Mouse (Mus musculus) CD4-positive, CD25-positive, alpha-beta regulatory T cell, adult 4 months (primary cell): ENCODE results near the gene Prss41. TPM values are rescaled to one million over a fixed set of nuclear protein-coding genes. Genes with fewer than 3 reads are reported as not detected.
"Not testable (repeated sequence)": the region's sequence is repeated elsewhere in the genome, so short reads cannot be mapped to it uniquely, and the experiment has no call there.

ENCODE experiments used
- ATAC-seq: one replicate; pipeline ENCODE4 v1.8.0; 2017
- polyA plus RNA-seq, 2 experiments: library from polyadenylated mRNA; unstranded; fragments of 100-300 nt; shearing (Covaris generic); gene quantifications; one replicate each; pipeline ENCODE4 v1.2.1; 2017

Prss41 gene
- 1 to 10 TPM; 5.6 to 5.7 TPM for polyA plus RNA-seq

DNA sequence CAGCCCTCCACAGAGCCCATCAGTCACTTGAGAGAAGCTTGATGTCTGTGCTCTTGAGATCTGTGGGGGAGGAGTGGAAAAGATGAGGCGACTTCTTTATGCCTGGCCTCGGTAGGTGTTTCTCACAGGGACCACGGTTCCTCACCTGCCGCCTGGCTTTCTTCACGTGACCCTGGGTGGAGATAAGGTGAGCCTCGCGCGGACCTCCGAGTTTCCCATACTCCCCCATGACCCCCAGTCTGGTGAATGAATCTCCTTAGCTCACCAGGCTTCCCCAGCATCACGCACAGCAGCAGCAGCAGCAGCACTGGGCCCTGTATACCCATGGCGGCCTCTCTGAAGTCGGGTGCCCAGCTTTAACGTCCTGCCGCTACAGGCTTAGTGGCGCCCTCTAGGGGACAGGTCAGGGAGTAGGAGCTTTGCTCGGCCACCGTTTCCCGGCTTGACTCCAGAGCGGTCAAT, at the start of gene Prss41, which contains the start of gene Prss32:
TSS of gene Prss41 (minus strand) at position 361 of the 462 bp plus-strand sequence.
TSS of gene Prss32 (plus strand) at position 44 of the 462 bp plus-strand sequence.
- peak; percentile 82 for ATAC-seq

DNA sequence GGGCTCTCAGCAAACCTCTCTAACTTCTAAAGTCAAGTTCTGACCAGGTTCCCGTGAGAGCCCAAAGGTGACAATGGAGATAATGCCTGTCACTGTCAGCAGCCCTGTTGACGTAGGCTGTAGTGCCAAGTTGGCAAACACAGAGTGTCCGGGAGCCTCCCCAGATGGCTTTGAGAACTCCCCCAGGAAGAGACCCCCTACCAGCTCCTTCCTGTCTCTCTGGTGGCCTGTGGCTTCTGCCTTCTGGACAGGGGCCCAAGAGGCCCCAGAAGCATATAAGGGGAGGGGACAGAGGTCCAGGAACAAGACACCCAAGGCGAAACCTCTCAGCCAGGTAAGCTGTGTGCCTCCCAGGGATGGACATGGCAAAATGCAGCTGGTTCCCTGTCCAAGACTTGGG, 36.6 kb upstream of the Prss41 start, which contains the start of the genes Dcpp1 and Dcpp2:
TSS of gene Dcpp1 (plus strand) at position 301 of the 400 bp plus-strand sequence.
TSS of gene Dcpp2 (plus strand) at position 305 of the 400 bp plus-strand sequence.
- ATAC-seq, result not testable (repeated sequence)

DNA sequence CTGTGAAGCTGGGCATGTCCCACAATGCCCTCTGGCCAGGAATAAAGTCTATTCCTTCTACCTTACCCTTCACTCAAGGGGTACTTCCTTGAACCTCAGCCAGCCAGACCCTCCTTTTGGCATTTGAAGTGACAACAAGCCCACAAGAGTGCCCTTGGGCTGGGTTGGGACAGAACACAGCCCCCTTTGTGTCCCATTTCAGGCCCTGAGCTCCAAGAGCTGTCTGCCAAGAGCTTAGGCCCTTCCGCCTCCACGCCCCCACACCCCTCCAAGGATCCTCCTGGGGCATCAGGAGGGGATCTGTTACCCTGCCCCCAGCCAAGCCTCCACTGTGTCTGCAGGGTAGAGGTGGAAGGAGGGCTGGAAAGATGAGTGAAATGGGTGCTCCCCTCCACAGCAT, 33.2 kb upstream of the Prss41 start:
- no peak for ATAC-seq

DNA sequence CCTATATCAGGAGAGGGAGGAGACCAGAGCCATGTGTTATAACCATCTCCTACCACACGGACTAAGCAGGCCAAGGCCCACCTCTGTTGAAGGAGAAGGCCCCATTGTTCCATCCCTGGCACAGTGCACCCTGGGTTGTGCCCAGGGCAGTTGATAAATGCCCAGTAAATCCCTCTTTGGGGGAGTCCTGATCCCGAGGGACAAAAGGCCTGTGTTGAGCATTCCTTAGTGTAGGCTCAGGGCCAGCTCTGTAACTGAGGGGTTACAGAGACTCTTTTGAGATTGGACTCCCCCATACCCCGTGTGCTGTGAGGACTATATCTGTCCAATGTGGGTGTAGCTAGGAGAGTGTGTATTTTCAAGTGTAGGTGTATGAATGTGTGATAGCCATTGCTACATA, 32.8 kb upstream of the Prss41 start:
- ATAC-seq, result no peak

DNA sequence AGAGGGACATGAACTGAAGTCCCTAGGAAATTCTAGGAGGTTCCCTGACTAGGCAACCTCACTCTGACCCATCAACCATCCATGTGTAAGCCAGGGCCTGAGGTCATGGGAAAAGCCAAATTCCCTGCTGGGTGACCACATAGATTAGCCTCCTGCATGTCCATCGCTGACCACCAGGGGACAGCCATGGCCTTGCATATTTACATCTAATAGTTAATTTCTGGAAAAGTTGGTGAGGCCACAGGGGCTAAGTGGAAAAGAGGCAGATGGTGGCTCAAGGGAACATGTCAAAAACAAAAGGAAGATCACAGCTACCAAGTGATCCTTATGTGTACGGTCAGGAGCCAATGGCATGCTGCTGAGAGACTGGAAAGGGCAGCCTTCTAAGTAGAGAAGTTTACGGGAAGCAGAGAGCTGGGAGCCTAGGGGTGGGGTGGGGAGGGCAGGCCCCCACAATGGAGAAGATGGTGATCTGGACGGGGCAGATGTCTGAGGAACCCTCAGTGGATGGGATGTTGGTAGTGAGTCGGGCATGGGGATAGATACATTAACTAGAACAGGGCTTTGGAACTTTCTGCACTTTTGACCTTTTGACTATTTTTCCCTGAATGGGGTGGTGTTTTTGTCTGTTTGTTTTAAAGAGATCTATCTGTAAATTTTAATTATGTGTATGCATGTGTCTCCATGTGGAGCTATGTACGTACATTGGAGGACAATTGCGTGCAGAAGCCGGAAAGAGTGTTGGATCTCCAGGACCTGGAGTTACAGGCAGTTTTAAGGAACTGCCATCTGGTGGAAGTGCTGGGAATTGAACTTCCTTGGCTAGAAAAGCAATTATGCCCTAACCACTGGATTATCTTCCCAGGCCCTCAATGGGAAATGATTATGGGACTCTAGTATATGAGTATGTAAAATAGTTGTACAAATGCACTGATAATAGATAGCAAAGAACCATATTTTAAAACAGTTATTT, 30.2 kb upstream of the Prss41 start:
- no peak for ATAC-seq

DNA sequence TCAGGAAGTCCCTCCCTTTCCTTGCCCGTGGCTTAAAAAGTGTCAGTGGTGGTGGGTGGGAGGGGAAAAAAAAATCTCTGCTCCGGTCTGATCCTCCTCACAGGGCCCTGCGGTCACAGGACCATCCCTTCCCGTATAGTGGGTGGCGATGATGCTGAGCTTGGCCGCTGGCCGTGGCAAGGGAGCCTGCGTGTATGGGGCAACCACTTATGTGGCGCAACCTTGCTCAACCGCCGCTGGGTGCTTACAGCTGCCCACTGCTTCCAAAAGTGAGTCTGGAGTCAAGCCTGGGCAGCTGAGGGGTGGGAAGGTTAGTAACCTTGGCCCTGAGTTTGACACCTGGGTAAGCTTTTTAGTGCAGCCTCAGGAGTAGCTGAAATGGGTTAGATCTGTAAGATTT, 24.5 kb upstream of the Prss41 start:
- ATAC-seq, result no peak

DNA sequence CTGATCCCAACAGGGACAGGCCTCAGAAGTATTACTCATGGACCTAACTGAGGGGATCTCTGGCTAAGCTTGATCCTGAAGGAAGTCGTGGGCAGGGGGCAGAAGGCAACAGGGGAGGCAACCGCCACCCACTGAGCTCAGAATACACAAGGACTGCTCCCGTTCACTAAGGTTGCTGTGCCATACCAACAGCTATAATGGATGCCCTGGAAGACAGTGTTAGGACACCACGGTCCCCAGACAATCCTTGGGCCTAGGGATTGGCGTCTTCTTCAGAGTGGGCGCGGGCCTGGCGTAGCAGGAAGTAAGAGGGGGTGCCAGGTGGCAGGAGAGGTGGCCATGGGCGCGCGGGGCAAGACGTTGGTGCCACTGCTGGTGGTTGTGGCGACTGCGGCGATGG, 23.8 kb upstream of the Prss41 start, which contains the start of gene Prss21:
TSS of gene Prss21 (plus strand) at position 301 of the 400 bp plus-strand sequence.
- ATAC-seq, result no peak

DNA sequence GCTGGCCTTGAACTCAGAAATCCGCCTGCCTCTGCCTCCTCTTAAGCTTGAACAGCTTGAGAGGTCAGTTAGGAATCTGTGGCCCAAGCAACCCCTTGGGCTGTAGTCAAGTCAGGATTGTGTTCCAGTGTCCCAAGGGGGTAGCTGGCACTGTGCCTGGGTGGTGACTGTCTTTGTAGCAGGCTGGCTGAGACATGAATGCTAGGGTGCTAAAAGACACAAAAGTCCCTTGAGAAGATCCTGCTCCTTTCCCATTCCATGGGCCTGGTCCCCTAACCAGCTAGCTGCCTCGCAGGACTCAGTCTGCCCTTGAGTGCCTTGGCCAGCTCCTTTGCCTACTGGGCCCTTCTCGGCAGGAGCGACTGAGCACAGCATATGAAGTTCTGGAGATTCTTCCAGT, 19.0 kb upstream of the Prss41 start:
- ATAC-seq, result no peak

DNA sequence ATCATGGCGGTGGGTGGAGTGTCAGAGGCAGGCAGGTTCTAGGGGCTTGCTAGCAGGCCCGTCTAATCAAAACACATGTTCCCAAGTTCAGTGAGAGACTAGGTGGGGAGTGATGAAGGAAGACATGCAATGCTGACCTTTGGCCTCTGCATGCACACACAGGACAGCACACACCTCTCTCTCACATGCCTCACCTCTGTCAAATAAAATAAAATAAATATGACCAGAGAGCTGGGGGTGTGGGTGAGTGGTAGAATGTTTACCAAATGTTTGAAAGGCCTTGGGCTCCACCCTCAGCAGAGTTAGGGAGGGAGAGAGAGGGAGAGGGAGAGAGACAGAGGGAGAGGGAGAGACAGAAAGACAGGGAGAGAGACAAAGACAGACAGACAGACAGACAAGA, 13.9 kb upstream of the Prss41 start:
- ATAC-seq, result no peak

DNA sequence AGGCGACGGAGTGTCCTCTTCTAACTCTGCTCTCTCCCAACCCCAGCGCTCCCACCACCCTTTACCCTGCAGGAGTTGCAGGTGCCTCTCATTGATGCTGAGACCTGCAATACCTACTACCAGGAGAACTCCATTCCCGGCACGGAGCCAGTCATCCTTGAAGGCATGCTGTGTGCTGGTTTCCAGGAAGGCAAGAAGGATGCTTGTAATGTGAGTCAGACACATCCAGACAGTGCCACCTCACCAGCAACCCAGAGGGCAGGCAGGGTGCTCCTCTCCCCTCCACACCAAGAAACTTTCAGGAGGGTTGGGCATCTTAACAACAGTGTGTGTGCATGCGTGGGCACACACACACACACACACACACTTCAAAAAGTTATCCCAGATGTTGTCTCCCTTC, 13.2 kb upstream of the Prss41 start:
- ATAC-seq, result no peak

DNA sequence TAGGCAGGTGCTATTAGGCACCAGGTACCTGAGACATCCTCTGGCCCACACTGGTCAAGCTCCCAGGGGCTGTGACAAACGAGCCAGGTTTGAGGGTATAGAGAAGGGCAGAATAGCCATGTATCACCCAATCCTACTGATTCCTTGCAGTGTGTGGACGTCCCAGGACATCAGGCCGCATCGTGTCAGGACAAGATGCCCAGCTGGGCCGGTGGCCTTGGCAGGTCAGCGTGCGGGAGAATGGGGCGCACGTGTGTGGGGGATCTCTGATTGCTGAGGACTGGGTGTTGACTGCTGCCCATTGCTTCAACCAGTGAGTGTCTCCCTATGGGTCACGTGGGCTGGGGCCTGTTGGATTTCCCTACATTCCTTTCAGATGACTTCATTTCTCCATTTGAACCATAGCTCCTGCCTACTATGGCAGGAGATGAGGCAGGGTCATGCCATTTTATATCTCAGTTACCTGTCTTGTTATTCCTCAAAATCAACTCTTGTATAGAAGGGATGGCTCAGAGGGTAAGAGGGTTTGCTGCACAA, 10.3 kb upstream of the Prss41 start:
- ATAC-seq, result no peak

DNA sequence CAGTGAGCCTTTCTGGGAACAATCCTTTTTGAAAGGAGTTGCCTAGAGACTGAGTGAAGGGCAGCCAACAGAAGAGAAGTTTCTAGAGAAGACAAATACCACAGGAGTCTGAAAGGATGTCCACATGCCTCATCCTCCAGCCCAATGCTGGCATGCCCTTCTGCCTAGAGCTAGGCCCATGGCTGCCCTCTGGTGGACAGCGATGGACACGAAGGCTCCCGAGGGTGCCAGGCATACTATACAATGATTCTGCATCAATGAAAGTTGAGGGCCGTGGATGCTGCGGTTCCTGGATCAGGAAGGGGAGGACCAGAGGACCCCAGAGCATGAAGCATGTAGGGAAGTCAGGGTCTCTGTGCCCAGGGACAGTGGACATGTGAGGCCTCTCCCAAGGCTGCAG, 9.3 kb upstream of the Prss41 start:
- peak; percentile 49 for ATAC-seq

DNA sequence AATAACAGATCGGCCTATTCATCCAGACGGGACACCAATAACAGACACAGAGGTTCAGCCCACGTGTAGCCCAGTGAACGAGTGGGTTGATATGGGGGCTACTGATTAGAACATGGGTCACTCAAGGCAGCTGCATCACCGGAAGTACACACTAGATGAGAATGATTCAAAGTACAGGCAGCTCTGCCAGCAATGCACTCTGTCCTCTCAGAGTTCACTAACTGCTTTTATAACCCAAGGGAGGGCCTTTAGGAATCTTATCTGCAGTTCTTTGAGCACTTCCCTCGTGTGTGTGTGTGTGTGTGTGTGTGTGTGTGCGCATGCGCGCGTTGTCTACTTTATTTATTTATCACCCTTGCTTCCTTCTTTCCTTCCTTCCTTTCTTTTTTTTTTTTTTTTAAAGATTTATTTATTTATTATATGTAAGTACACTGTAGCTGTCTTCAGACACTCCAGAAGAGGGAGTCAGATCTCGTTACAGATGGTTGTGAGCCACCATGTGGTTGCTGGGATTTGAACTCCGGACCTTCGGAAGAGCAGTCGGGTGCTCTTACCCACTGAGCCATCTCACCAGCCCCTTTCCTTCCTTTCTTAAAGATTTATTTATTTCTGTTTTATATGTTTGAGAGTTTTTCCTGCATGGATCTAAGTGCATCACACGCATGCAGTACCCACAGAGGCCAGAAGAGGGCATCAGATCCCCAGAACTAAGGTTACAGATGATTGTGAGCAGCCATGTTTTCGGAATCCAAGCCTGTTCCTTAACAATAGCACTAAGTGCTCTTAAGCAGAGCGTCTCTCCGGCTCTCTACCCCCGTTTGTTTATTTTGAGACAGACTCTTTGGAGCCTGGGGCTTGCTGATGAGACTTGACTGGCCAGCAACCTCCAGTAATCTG, 7.1 kb upstream of the Prss41 start:
- ATAC-seq, result no peak

DNA sequence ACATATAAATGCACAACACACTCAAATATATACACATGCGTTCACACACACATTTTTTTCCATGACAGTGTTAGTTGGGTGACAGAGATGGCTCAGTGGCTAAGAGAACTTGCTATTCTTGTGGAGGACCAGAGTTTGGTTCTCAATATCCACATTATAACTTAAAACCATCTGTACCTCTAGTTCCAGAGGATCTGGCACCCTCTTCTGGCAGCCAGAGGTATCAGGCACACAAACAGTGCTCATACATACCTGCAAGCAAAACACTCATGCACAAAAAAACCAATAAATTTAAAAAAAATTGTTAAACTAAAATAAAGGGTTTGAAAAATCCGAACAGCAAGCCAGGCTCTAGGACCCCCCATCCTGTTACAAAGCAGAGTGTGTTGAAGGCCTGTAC, 6.1 kb upstream of the Prss41 start:
- no peak for ATAC-seq

DNA sequence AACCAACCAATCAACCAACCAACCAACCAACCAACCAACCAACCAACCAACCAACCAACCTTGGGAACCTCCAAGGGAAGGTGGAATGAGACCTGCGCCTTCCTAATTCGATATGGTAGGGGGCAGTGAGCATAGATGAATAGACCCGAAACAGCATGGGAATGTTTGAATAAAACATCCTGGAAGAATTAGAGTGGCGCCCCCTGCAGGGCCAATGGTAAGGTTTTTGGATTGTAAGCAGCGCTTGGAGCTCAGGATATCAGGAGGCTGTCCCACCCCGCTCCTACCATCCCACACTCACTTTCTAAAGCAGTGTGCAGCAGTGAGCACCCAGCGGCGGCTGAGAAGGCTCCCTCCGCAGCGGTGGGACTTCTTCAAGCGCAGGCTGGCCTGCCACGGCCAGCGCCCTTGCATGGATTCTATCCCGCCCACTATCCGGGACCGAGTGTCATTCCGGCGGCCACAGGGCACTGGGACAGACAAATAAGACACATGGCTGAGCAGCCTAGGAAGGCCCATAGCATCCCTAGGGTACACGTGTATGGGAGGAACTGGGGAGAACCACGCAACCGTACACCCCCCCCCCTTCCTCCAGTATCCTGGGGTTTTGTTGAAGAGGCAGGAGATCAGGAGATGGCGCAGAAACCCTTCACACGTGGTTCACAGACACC, 696 bp downstream of the Prss41 start:
- ATAC-seq, result no peak

DNA sequence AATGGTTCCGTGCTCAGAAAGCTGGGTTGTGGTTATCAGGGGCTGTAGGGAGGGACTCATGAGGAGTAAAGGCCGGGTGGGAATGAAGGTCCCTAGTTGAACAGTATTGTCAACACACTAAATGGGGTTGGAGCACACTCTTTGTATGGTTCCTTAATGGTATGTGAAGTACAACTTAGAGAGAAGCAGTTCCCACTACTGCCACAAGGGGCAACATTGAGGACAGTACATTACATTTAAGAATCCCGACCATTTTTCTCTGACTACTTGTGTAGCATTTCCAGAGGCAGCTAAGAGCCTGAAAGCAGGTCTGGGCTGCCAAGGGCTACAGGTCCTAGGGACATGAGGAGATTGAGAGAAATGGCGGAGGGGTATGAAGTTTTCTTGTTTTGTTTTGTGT, 2.8 kb downstream of the Prss41 start:
- peak; percentile 69 for ATAC-seq

DNA sequence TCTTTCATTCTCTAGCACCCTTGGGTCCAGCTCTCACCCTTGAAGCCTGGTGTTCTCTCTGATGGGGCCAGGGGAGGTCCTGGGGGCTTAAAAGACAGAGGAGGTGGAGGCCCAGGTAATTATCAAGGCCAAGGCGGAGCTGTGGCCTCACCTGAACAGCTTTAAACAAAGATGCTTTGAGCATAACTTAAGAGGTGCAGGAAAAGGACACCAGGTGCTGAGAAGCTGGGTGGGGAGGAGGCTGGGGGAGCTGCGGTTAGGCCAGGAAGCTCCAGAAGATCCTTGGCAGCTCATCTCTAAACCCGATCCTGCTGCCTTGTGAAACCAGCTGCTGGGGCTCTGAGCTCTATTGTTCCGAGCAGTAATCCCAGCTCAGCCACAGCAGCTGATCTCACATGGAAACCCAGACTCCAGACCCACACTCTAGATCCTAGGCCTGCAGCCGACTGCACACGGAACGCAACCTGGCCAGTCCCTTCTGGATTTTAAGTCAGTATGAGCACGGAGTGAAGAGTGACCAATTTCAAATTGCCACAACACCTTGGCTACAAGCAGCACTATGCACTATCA, 7.9 kb downstream of the Prss41 start, which contains the start of gene Prss33:
TSS of gene Prss33 (minus strand) at position 51 of the 570 bp plus-strand sequence.
- no peak for ATAC-seq

DNA sequence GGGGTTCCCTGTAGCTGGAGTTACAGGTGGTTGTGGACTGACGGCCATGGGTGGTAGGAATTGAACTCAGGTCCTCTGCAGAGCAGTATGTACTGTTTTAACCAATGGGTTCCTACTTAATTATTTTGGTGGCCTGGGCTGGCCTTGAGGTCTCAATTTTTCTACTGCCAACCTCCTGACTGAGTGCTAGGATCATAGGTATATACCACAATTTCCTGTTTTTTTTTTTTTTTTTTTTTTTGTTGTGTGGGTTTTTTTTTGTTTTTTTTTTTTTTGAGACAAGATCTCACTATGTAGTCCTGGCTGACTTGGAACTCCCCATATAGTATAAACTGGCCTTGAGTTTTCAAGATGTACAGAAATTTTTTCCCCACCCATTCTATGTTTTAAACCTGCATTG, 12.8 kb downstream of the Prss41 start:
- ATAC-seq, result no peak

DNA sequence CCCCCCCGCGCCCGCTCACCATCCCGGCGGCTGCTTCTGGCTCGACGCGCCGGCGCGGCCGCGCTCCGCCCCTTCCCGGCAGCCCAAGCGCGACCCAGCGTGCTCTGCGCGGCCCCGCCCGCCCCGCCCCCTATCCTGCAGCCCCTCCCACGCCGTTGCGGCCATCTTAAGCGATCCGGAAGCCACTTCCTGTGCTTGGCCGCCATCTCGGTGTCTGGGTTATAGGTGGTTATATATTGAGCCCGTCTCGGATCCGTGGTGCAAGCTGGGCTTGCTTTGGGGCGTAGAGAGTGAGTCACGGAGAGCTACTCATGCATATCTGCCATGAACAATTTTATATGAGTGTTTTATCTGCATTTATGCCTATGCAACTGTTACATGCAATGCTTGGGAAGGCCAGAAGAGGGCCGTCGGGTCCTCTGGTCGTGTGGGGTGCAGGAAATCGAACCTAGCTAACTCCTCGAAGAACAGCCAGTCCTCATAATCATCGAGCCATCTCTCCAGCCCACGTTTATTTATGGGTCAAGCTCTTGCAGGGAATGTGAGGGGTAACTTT, 14.8 kb downstream of the Prss41 start, which contains the start of gene Elob:
TSS of gene Elob (minus strand) at position 73 of the 556 bp plus-strand sequence.
- peak; percentile 84 for ATAC-seq

DNA sequence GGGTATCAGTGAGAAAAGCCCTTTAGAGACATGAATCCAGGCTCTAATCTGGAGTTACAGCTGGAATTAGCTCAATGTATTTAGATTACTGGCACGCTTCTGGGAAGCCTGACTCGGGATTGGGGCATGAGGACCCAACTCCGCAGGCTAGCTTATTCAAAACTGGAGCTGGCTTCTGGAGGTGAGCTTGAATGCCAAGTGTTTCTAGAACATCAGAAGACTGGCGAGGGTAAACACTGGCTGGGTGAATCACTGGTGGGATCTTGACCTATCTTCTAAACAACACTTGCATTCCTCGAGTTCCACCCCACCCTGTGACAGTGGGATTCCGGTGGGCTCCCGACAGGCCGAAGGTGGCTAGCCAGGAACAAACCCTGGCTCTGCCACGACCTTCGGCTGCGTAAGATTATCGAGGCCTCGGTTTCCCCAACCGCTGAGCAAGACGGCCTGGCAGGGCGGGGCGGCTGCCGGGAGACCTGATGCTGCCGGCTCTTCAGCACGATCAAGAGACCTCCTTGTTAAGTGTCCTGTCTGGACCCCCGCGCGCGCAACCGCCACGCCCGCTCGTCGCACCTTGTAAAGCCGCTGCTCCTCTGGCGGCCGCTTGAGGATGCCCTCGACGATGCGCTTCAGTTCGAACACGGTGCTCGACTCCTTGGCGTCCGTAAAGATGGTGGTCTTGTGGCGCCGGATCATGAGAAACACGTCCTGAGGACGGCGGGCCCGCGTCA, 15.5 kb downstream of the Prss41 start:
- ATAC-seq, result peak; percentile 24
